Mouse (Mus musculus): ENCODE results near the gene Wdr81.

DNA sequence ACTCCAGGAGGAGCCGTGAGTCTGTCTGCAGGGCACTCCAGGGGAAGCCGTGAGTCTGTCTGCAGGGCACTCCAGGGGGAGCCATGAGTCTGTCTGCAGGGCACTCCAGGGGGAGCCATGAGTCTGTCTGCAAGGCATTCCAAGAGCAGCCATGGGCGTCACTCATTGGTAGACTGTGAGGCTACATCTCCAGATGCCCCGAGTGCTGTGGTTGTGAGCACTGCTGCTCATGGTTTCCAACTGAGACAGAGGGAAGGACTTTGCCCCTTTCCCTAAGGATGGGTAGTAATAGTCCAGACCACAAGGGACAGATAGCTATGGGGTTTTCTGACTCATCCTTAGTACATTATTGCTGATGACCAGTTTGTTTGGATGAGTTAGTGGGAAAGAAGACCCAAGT, 48.4 kb downstream of the Wdr81 start:
- TF ChIP-seq CTCF (IDR thresholded peaks at IDR 0.05; ENCODE audit: low read depth), result no peak
- TF ChIP-seq EP300 (IDR thresholded peaks at IDR 0.05; ENCODE audit: low read depth), result no peak
